Mouse (Mus musculus) cortical plate, adult 2 months (tissue): ENCODE measurements at regions not wholly inside any gene's neighbourhood (a gene's known extent, or its start where the extent isn't known, plus 50 kb on each side); places are given as distances from the start of the nearest gene placed in this dataset.

ENCODE experiments used
- H3K27ac ChIP-seq: fragments of 200-500 bp; 2 replicates; pipeline ENCODE4 v1.5.1; 2012; ENCODE audit warnings: low read length, control low read depth, inconsistent platforms; ENCODE audit not compliant: insufficient read depth
- H3K4me1 ChIP-seq: fragments of 200-500 bp; 2 replicates; pipeline ENCODE4 v1.6.1; 2011; ENCODE audit warnings: low read length; ENCODE audit not compliant: control insufficient read depth, insufficient read depth
- H3K4me3 ChIP-seq: fragments of 200-500 bp; 2 replicates; pipeline ENCODE4 v1.5.1; 2011; ENCODE audit warnings: mild to moderate bottlenecking, low read length, control low read depth; ENCODE audit not compliant: insufficient read depth
- CTCF ChIP-seq: fragments of 200-500 bp; IDR thresholded peaks from 2 replicates; pipeline ENCODE4 v1.5.1; 2011; ENCODE audit warnings: mild to moderate bottlenecking, control low read depth, low read length; ENCODE audit not compliant: insufficient read depth; ENCODE audit errors: extremely low read depth
- POLR2A ChIP-seq: fragments of 200-500 bp; IDR thresholded peaks from 2 replicates; pipeline ENCODE4 v1.6.1; 2011; ENCODE audit warnings: mild to moderate bottlenecking, low read length, control low read depth; ENCODE audit not compliant: insufficient read depth; ENCODE audit errors: extremely low read depth

DNA sequence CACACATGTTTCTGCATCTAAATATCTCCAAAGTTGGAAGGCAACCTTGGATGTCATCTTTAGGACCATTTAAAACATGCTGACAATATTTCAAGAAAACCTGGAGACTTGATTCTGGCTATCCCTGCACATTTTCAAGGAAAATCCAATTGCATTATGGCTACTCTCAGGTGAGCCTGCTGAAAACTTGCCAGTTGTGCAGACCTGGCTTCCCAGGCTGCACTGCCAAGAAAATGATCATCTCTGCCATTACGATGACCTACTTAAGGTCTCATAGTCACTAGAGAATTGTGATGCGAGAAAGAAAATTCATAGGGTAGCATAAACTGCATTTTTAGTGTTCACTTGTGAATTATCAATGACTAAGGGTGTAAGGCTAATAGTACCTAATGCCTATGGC, 225.2 kb downstream of the Btg1 start:
- no peak for TF ChIP-seq POLR2A
- TF ChIP-seq CTCF = no peak
- H3K27ac ChIP-seq = no peak overlapping the region
- no peaks in the 10 kb centered on the region for H3K4me1 ChIP-seq
- no peak overlapping the region for H3K4me3 ChIP-seq

GRCm38 (mm10) chr10:96845906-96846305, 229.1 kb downstream of the Btg1 start:
- Histone ChIP-seq H3K4me1 (no peaks in the 10 kb centered on the region), H3K27ac (no peak overlapping the region), H3K4me3 (no peak overlapping the region)
- TF ChIP-seq CTCF (no peak), POLR2A (no peak)

- Histone ChIP-seq H3K4me1 (no peaks in the 10 kb centered on the region), H3K27ac (no peak overlapping the region), H3K4me3 (no peak overlapping the region)
- no peak for TF ChIP-seq CTCF
- no peak for TF ChIP-seq POLR2A
Observed at GRCm38 (mm10) chr10:96847028-96847427, 230.2 kb downstream of the Btg1 start.

- H3K27ac ChIP-seq = no peak overlapping the region
- H3K4me1 ChIP-seq = no peaks in the 10 kb centered on the region
- no peak for TF ChIP-seq CTCF
- TF ChIP-seq POLR2A = no peak
- no peak overlapping the region for H3K4me3 ChIP-seq
Observed at GRCm38 (mm10) chr10:96847433-96848165, 230.8 kb downstream of the Btg1 start.

DNA sequence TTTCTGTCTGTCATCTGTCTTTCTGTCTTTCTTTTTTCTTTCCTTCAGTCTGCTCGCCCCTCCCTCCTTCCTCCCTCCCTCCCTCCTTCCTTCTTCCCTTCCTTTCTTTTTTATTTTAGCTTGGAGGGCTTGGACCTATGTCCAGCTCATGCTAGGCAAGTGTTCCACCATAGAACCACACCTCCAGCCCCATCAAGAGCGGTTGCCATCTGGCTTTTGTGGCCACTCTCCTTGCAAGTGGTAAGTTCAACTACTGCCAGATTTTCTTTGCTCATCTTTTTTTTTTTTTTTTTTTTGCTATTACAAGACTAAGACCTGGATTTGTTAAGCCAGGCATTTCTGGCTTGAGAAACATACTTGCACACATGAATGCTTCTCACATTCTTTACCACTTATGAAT, 231.7 kb downstream of the Btg1 start:
- Histone ChIP-seq H3K4me1 (no peaks in the 10 kb centered on the region), H3K27ac (no peak overlapping the region), H3K4me3 (no peak overlapping the region)
- TF ChIP-seq CTCF (no peak), POLR2A (no peak)

DNA sequence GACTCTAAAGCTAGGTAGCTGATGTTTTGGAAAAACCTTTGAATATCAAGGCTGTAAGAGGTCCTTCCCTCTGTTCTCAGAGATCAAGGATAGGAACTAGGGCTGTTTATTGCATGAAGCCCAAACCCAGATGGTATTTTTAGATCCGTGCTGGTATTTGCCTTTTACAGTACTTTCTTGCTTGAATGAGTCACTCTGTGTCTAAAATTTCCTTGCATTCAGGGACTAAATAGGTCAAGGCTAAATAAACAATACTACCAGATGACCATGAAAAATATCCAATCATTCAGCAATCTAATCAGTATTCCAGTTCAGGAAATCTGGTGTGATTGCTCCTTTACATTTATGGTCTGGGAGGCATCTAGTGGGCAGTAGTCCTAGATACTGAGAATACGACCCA, 243.6 kb downstream of the Btg1 start:
- H3K4me3 ChIP-seq = no peak overlapping the region
- H3K27ac ChIP-seq = no peak overlapping the region
- TF ChIP-seq POLR2A = no peak
- H3K4me1 ChIP-seq = no peaks in the 10 kb centered on the region

DNA sequence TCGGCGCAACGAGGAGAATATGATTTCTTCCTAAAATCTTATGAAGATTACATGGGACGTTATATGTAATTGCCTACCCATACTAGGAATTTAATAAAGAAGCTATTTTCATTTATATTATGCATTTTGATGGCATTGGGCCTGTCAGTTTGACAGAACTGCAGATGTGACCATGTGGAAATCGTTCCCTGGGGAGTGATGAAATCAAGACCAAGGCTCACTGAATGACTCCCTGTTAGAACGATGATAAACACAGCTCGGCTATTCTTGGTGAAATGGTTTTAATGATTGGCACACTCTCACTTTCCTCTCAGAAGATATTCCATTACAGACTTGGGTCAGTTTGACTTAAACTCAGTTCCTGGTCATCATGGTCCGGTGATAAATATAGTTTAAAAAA, 246.4 kb downstream of the Btg1 start:
- no peak overlapping the region for H3K4me3 ChIP-seq
- no peaks in the 10 kb centered on the region for H3K4me1 ChIP-seq
- H3K27ac ChIP-seq = no peak overlapping the region
- TF ChIP-seq POLR2A (no peak), CTCF (no peak)

- no peaks in the 10 kb centered on the region for H3K4me1 ChIP-seq
- TF ChIP-seq CTCF = no peak
- no peak for TF ChIP-seq POLR2A
- no peak overlapping the region for H3K27ac ChIP-seq
- no peak overlapping the region for H3K4me3 ChIP-seq
Observed at GRCm38 (mm10) chr10:96866468-96866867, 249.7 kb downstream of the Btg1 start.

DNA sequence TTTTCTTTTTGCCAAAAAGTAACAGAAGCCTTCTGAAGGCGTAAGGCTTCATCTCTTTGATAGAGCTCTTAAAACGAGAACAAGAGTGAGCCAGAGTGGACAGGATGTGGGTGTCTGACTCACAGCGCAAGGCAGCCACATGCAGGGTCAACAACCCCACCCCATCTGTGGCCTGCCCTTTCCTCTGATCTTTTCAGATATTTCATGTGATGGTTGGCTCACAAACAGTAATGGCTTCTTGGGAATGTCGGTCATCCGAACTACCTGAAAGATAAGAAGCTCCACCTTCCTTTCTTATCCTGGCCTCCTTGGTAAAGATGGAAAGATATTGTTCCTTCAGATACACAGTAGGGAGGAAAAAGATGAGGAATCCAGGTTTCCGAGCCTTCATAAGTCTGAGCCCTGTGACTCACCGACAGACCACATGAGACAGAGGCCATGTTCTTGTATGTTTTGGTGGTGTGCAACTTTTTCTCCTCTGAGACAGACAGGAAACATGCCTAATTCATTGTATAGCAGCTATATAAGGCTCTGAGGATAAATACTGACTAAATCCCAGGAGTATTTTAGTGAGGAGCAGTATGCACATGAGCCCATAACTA, 254.9 kb downstream of the Btg1 start:
- TF ChIP-seq POLR2A (no peak), CTCF (no peak)
- H3K4me3 ChIP-seq = no peak overlapping the region
- H3K4me1 ChIP-seq = no peaks in the 10 kb centered on the region
- H3K27ac ChIP-seq = no peak overlapping the region

DNA sequence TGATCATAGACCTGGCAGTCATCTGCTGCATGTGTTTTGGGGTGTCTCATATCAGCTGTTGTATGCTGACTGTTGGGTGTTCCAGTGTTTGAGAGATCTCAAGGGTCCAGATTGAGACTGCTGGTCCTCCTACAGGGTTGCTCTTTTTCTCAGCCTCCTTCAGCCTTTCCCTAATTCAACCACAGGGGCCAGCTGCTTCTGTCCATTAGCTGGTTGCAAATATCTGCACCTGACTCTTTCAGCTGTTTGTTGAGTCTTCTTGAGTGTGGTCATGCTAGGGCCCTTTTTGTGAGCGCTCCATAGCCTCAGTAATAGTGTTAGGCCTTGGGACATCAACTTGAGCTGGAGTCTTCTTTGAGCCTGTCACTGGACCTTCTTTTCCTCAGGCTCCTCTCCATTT, 257.8 kb downstream of the Btg1 start:
- Histone ChIP-seq H3K27ac (no peak overlapping the region), H3K4me1 (no peaks in the 10 kb centered on the region)
- TF ChIP-seq CTCF = no peak
- no peak for TF ChIP-seq POLR2A

More for the DNA sequence above, 257.8 kb downstream of the Btg1 start:
- no peak overlapping the region for H3K4me3 ChIP-seq
